Mouse (Mus musculus): ENCODE results near the gene Pla2g5. TPM values are rescaled to one million over a fixed set of nuclear protein-coding genes. Genes with fewer than 3 reads are reported as not detected.
"Not testable (repeated sequence)": the region's sequence is repeated elsewhere in the genome, so short reads cannot be mapped to it uniquely, and the experiment has no call there.

Gene Pla2g5
- polyA plus RNA-seq, 1 experiment from 2014 or later = not detected

- WGBS = 6% methylated on average over 18 of the region's 18 CpGs
- 0 out of 2 replicates have a peak overlapping the region, but pooled peaks have one; percentile 27 for H3K4me2 ChIP-seq (replicated peaks; ENCODE audit: low read depth, low read length)
- 0 out of 2 replicates have a peak overlapping the region, but pooled peaks have one; percentile 15 for H3K27ac ChIP-seq (ENCODE audit: low read length)
- no peaks in the 10 kb centered on the region for H3K9me3 ChIP-seq (ENCODE audit: low read length)
- no peaks in the 10 kb centered on the region for H3K4me1 ChIP-seq (ENCODE audit: insufficient read depth, low read depth, low read length)
- TF ChIP-seq CTCF (IDR thresholded peaks at IDR 0.05) (no peak), EP300 (IDR thresholded peaks at IDR 0.05) (no peak)
- H3K27me3 ChIP-seq (replicated peaks; ENCODE audit: insufficient read depth, low read length) = 0 out of 2 replicates have a peak, but pooled peaks cover 2% of the 10 kb centered on the region
- ATAC-seq = peak; percentile 61
- peak; percentile 56 for DNase-seq (ENCODE audit: low spot score)
- H3K36me3 ChIP-seq (ENCODE audit: insufficient read depth, low read length) = no peaks in the 10 kb centered on the region
- no peak overlapping the region for H3K4me3 ChIP-seq (ENCODE audit: low read depth, low read length)
- no peak overlapping the region for H3K9ac ChIP-seq (replicated peaks; ENCODE audit: low read depth)
Observed at GRCm38 (mm10) chr4:138825751-138826567, 37.3 kb downstream of the Pla2g5 start.

DNA sequence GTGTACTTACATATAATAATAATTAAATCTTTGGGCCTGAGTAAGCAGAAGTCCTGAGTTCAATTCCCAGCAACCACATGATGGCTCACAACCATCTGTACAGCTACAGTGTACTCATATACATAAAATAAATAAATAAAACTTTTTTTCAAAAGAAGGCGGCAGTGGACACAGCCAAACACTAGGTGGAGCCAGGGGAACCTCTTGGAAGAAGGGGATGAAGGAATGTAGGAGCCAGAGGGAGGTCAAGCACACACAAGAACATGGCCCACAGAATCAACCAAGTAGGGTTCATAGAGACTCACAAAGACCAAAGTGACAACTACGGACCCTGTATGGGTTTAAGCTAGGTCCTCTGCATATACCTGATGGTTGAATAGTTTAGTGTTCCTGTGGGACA is 38.6 kb downstream of the Pla2g5 start:
- ATAC-seq = no peak
- 75% methylated on average over 2 of the region's 2 CpGs for WGBS
- Histone ChIP-seq H3K4me3 (ENCODE audit: low read depth, low read length) (no peak overlapping the region), H3K27me3 (replicated peaks; ENCODE audit: insufficient read depth, low read length) (0 out of 2 replicates have a peak, but pooled peaks cover 2% of the 10 kb centered on the region), H3K9me3 (ENCODE audit: low read length) (no peaks in the 10 kb centered on the region), H3K4me2 (replicated peaks; ENCODE audit: low read depth, low read length) (no peak overlapping the region), H3K4me1 (ENCODE audit: insufficient read depth, low read depth, low read length) (no peaks in the 10 kb centered on the region), H3K9ac (replicated peaks; ENCODE audit: low read depth) (no peak overlapping the region), H3K27ac (ENCODE audit: low read length) (no peak overlapping the region), H3K36me3 (ENCODE audit: insufficient read depth, low read length) (no peaks in the 10 kb centered on the region)
- TF ChIP-seq EP300 (IDR thresholded peaks at IDR 0.05) = no peak
- peak; percentile 46 for TF ChIP-seq CTCF (IDR thresholded peaks at IDR 0.05)
- peak; percentile 54 for DNase-seq (ENCODE audit: low spot score)

DNA sequence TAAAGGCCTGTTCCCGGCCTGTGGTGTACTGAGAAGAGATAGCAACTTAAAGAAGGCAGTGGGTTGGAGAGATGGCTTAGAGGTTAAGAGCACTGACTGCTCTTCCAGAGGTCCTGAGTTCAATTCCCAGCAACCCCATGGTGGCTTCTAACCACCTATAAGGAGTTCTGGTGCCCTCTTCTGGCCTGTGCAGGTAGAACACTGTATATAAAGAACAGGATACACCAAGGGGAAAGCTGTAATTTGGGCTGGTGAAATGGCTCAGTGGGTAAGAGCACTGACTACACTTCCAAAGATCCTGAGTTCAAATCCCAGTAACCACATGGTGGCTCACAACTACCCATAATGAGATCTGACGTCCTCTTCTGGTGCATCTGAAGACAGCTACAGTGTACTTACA is 39.1 kb downstream of the Pla2g5 start:
- 72% methylated on average over 2 of the region's 2 CpGs for WGBS
- not testable (repeated sequence) for H3K4me1 ChIP-seq (ENCODE audit: insufficient read depth, low read depth, low read length); H3K27me3 ChIP-seq (replicated peaks; ENCODE audit: insufficient read depth, low read length); H3K4me3 ChIP-seq (ENCODE audit: low read depth, low read length); H3K36me3 ChIP-seq (ENCODE audit: insufficient read depth, low read length); H3K4me2 ChIP-seq (replicated peaks; ENCODE audit: low read depth, low read length); H3K9me3 ChIP-seq (ENCODE audit: low read length); H3K9ac ChIP-seq (replicated peaks; ENCODE audit: low read depth); H3K27ac ChIP-seq (ENCODE audit: low read length); DNase-seq (ENCODE audit: low spot score); ATAC-seq
- 0 out of 2 replicates have a peak, but pooled peaks have one; percentile 5 for TF ChIP-seq CTCF (IDR thresholded peaks at IDR 0.05)

GRCm38 (mm10) chr4:138821036-138821435 is 42.2 kb downstream of the Pla2g5 start:
- Histone ChIP-seq H3K4me1 (ENCODE audit: insufficient read depth, low read depth, low read length) (peaks cover 2% of the 10 kb centered on the region; the same call in 1 of the 2 replicates), H3K9me3 (ENCODE audit: low read length) (no peaks in the 10 kb centered on the region), H3K36me3 (ENCODE audit: insufficient read depth, low read length) (no peaks in the 10 kb centered on the region), H3K27ac (ENCODE audit: low read length) (no peak overlapping the region), H3K27me3 (replicated peaks; ENCODE audit: insufficient read depth, low read length) (0 out of 2 replicates have a peak, but pooled peaks cover 2% of the 10 kb centered on the region), H3K9ac (replicated peaks; ENCODE audit: low read depth) (no peak overlapping the region), H3K4me3 (ENCODE audit: low read depth, low read length) (no peak overlapping the region), H3K4me2 (replicated peaks; ENCODE audit: low read depth, low read length) (no peak overlapping the region)
- WGBS = 93% methylated on average over 2 of the region's 2 CpGs
- no peak for DNase-seq (ENCODE audit: low spot score)
- no peak for ATAC-seq
- TF ChIP-seq EP300 (IDR thresholded peaks at IDR 0.05) (no peak), CTCF (IDR thresholded peaks at IDR 0.05) (no peak)

DNA sequence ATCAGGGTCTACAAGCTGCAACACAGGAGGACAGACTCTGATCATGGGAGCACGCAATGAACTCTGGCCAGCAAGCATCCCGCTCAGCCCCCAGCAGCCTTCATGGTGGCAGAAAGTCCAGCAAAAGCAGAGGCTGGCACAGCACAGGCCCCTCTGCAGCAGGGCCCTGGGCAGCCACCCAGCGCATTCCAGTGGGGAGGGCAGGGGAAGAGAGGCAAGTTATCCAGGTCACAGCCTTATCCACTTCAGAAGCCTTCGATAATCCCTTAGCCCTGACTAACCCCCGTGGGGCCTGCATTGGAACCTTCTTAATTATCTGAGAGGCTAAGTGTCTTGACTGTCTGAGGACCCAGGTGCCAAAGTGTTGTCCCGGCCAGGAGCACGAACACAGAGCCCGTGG is 44.2 kb downstream of the Pla2g5 start:
- ATAC-seq (peak; percentile 64), DNase-seq (ENCODE audit: low spot score) (peak; percentile 25)
- Histone ChIP-seq H3K36me3 (ENCODE audit: insufficient read depth, low read length) (no peaks in the 10 kb centered on the region), H3K4me3 (ENCODE audit: low read depth, low read length) (no peak overlapping the region), H3K9me3 (ENCODE audit: low read length) (no peaks in the 10 kb centered on the region), H3K27ac (ENCODE audit: low read length) (no peak overlapping the region), H3K27me3 (replicated peaks; ENCODE audit: insufficient read depth, low read length) (0 out of 2 replicates have a peak, but pooled peaks cover 2% of the 10 kb centered on the region), H3K9ac (replicated peaks; ENCODE audit: low read depth) (no peak overlapping the region), H3K4me1 (ENCODE audit: insufficient read depth, low read depth, low read length) (peaks cover 2% of the 10 kb centered on the region; the same call in 1 of the 2 replicates), H3K4me2 (replicated peaks; ENCODE audit: low read depth, low read length) (no peak overlapping the region)
- WGBS = 22% methylated on average over 8 of the region's 8 CpGs
- no peak for TF ChIP-seq CTCF (IDR thresholded peaks at IDR 0.05)
- no peak for TF ChIP-seq EP300 (IDR thresholded peaks at IDR 0.05)

DNA sequence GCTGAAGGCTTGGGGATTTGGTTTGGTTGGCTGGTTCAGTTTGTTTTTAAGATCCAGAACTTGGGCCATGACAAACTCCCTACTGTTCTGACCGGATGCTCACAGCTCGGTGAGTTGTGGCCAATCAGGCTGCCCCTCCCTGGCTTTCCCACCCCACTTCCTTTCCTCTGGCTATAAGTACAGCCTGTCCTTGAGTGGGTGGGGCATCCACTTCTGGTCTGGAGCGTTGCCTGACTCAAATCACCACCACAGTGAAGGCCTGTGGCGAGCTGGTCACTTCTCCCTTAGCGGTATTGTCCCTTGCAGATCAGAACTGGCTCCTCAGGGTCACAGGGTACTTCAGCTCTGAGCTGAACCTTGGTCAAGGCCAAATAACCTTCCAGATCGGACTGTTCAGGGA is 45.5 kb downstream of the Pla2g5 start:
- peaks cover 2% of the 10 kb centered on the region; the same call in 1 of the 2 replicates for H3K4me1 ChIP-seq (ENCODE audit: insufficient read depth, low read depth, low read length)
- TF ChIP-seq EP300 (IDR thresholded peaks at IDR 0.05) = no peak
- TF ChIP-seq CTCF (IDR thresholded peaks at IDR 0.05) = no peak
- DNase-seq (ENCODE audit: low spot score) (peak; percentile 65), ATAC-seq (peak; percentile 67)
- no peak overlapping the region for H3K4me2 ChIP-seq (replicated peaks; ENCODE audit: low read depth, low read length)
- H3K36me3 ChIP-seq (ENCODE audit: insufficient read depth, low read length) = no peaks in the 10 kb centered on the region
- 50% methylated on average over 6 of the region's 6 CpGs for WGBS
- H3K4me3 ChIP-seq (ENCODE audit: low read depth, low read length) = no peak overlapping the region
- no peak overlapping the region for H3K9ac ChIP-seq (replicated peaks; ENCODE audit: low read depth)
- H3K9me3 ChIP-seq (ENCODE audit: low read length) = no peaks in the 10 kb centered on the region
- no peak overlapping the region for H3K27ac ChIP-seq (ENCODE audit: low read length)
- 0 out of 2 replicates have a peak, but pooled peaks cover 2% of the 10 kb centered on the region for H3K27me3 ChIP-seq (replicated peaks; ENCODE audit: insufficient read depth, low read length)

Measured in lung, postnatal 0 days (tissue).